10 mouse cellular contexts compared by ENCODE assay signal in genomic region chr8:110859651-110860501, GRCm38 (mm10). TPM values are rescaled to one million over a fixed set of nuclear protein-coding genes. Genes with fewer than 3 reads are reported as not detected.
DNase-seq lines count a peak whose midpoint lies in the region; ATAC-seq and TF ChIP-seq lines count a peak whose summit lies in the region.
"Had no signal": no experiment of that assay in that cellular context is flagged by ENCODE, and none has a peak within 500 bp of the region (broad histone marks: within the 10 kb centered on the region; RNA-seq: fewer than 3 reads in every experiment).

No protein-coding gene starts in this region.

- no peaks in the 10 kb centered on the region for H3K27me3 ChIP-seq in kidney, adult 2 months (replicated peaks; ENCODE audit: control insufficient read depth, insufficient read depth, low read length)
- no peaks in the 10 kb centered on the region for H3K27me3 ChIP-seq in midbrain, embryonic 15.5 days (replicated peaks)
- H3K27me3 ChIP-seq in hindbrain, embryonic 13.5 days = no peaks in the 10 kb centered on the region

- no peak overlapping the region for H3K4me2 ChIP-seq in midbrain, embryonic 15.5 days
- no peak overlapping the region for H3K4me2 ChIP-seq in hindbrain, embryonic 13.5 days

- peak; percentile 42; the same call in 1 of the 2 replicates for TF ChIP-seq CTCF in kidney, adult 2 months (conservative IDR thresholded peaks at IDR 0.05; ENCODE audit: insufficient read depth, insufficient read length, low read depth, low read length)

- peak; percentile 72 for ATAC-seq in erythroid progenitor cell, adult 5-6 weeks (replicated peaks; ENCODE audit: low FRiP score, poor library complexity, severe bottlenecking)
- no peak for ATAC-seq in midbrain, embryonic 15.5 days (replicated peaks)
- no peak for ATAC-seq in hindbrain, embryonic 13.5 days (ENCODE audit: low FRiP score)

- no peaks in the 10 kb centered on the region for H3K9me3 ChIP-seq in midbrain, embryonic 15.5 days
- H3K9me3 ChIP-seq in hindbrain, embryonic 13.5 days = no peaks in the 10 kb centered on the region

- 65% methylated on average over 7 of the region's 7 CpGs for WGBS in kidney, adult 2 months
- WGBS in midbrain, embryonic 15.5 days = 85% methylated on average over 7 of the region's 7 CpGs
- WGBS in hindbrain, embryonic 13.5 days = 85% methylated on average over 7 of the region's 7 CpGs

- no peaks in the 10 kb centered on the region for H3K4me1 ChIP-seq in kidney, adult 2 months (ENCODE audit: control insufficient read depth, insufficient read depth, low read length)
- no peaks in the 10 kb centered on the region for H3K4me1 ChIP-seq in midbrain, embryonic 15.5 days
- no peaks in the 10 kb centered on the region for H3K4me1 ChIP-seq in hindbrain, embryonic 13.5 days (replicated peaks)

- H3K9ac ChIP-seq in midbrain, embryonic 15.5 days = no peak overlapping the region
- no peak overlapping the region for H3K9ac ChIP-seq in hindbrain, embryonic 13.5 days

- TF ChIP-seq POLR2A in kidney, adult 2 months (IDR thresholded peaks at IDR 0.05; ENCODE audit: low read depth, low read length) = no peak

- DNase-seq in kidney, adult 2 months = no peak
- no peak for DNase-seq in kidney, adult 9 months
- DNase-seq in A20 (ENCODE audit: low read depth, low spot score) (peak; percentile 78), NIH3T3 (ENCODE audit: low read depth) (peak; percentile 77)
- no peak for DNase-seq in right cerebral cortex, postnatal 10 days (ENCODE audit: low spot score in 2 of 2)
- DNase-seq: lung, postnatal 14 days; right cerebral cortex, postnatal 25 days had no signal

- H3K4me3 ChIP-seq in kidney, adult 2 months (ENCODE audit: insufficient read depth, low read depth, low read length) = no peak overlapping the region
- no peak overlapping the region for H3K4me3 ChIP-seq in midbrain, embryonic 15.5 days
- H3K4me3 ChIP-seq in hindbrain, embryonic 13.5 days = no peak overlapping the region

- no peak overlapping the region for H3K27ac ChIP-seq in kidney, adult 2 months (ENCODE audit: insufficient read depth, low read depth, low read length)
- H3K27ac ChIP-seq in midbrain, embryonic 15.5 days = no peak overlapping the region
- H3K27ac ChIP-seq in hindbrain, embryonic 13.5 days = no peak overlapping the region

- peaks cover 12% of the 10 kb centered on the region for H3K36me3 ChIP-seq in kidney, adult 2 months (ENCODE audit: control insufficient read depth, insufficient read depth, low read length)
- H3K36me3 ChIP-seq in midbrain, embryonic 15.5 days (replicated peaks) = peaks cover 74% of the 10 kb centered on the region
- peaks cover 95% of the 10 kb centered on the region for H3K36me3 ChIP-seq in hindbrain, embryonic 13.5 days

RNA-seq across cellular contexts. Expression of gene Sf3b3, which starts 13.3 kb away (rescaled TPM):
- polyA plus RNA-seq in kidney, adult 2 months (2012; rRNA removed) = 22.6 and 25.9 TPM in 2 replicates
- total RNA-seq in erythroid progenitor cell, adult 5-6 weeks (2015; ENCODE audit: low replicate concordance) = 46.5 and 49.7 TPM in 2 replicates
- total RNA-seq in erythroid progenitor cell, adult 5-6 weeks (2017; ENCODE audit: low replicate concordance) = 57.1 and 60.3 TPM in 2 replicates
- 99.3 and 101 TPM in 2 replicates for polyA plus RNA-seq in midbrain, embryonic 15.5 days (2015; fragmentation: Nextera tagmentation; extraction: Ambion mirVana)
- 106 and 109 TPM in 2 replicates for polyA plus RNA-seq in hindbrain, embryonic 13.5 days (2015; fragmentation: Nextera tagmentation; extraction: Ambion mirVana)

RNA-seq across cellular contexts. Expression of gene Cog4, which starts 13.5 kb away (rescaled TPM):
- polyA plus RNA-seq in kidney, adult 2 months (2012; rRNA removed) = 40.1 and 42.9 TPM in 2 replicates
- 18.9 and 27.4 TPM in 2 replicates for total RNA-seq in erythroid progenitor cell, adult 5-6 weeks (2015; ENCODE audit: low replicate concordance)
- 21.6 and 55.7 TPM in 2 replicates for total RNA-seq in erythroid progenitor cell, adult 5-6 weeks (2017; ENCODE audit: low replicate concordance)
- 74.9 and 77.1 TPM in 2 replicates for polyA plus RNA-seq in midbrain, embryonic 15.5 days (2015; fragmentation: Nextera tagmentation; extraction: Ambion mirVana)
- polyA plus RNA-seq in hindbrain, embryonic 13.5 days (2015; fragmentation: Nextera tagmentation; extraction: Ambion mirVana) = 71.9 and 77.8 TPM in 2 replicates

RNA-seq across cellular contexts. Expression of gene Fuk, which starts 42.4 kb away (rescaled TPM):
- polyA plus RNA-seq in kidney, adult 2 months (2012; rRNA removed) = 17.9 and 21.3 TPM in 2 replicates
- 0.42 TPM in 1 of 2 replicates, not detected in the other for total RNA-seq in erythroid progenitor cell, adult 5-6 weeks (2015; ENCODE audit: low replicate concordance)
- total RNA-seq in erythroid progenitor cell, adult 5-6 weeks (2017; ENCODE audit: low replicate concordance) = 0.51 and 1.4 TPM in 2 replicates
- 7.3 and 8.0 TPM in 2 replicates for polyA plus RNA-seq in midbrain, embryonic 15.5 days (2015; fragmentation: Nextera tagmentation; extraction: Ambion mirVana)
- polyA plus RNA-seq in hindbrain, embryonic 13.5 days (2015; fragmentation: Nextera tagmentation; extraction: Ambion mirVana) = 7.5 and 8.4 TPM in 2 replicates

RNA-seq across cellular contexts. Expression of gene Il34, which starts 54.2 kb away (rescaled TPM):
- polyA plus RNA-seq in kidney, adult 2 months (2012; rRNA removed) = 21.8 and 26.3 TPM in 2 replicates
- total RNA-seq in erythroid progenitor cell, adult 5-6 weeks (2015; ENCODE audit: low replicate concordance) = 1.3 TPM in 1 of 2 replicates, not detected in the other
- total RNA-seq in erythroid progenitor cell, adult 5-6 weeks (2017; ENCODE audit: low replicate concordance) = 0.91 TPM in 1 of 2 replicates, not detected in the other
- 6.9 and 8.2 TPM in 2 replicates for polyA plus RNA-seq in midbrain, embryonic 15.5 days (2015; fragmentation: Nextera tagmentation; extraction: Ambion mirVana)
- 2.7 and 2.8 TPM in 2 replicates for polyA plus RNA-seq in hindbrain, embryonic 13.5 days (2015; fragmentation: Nextera tagmentation; extraction: Ambion mirVana)

RNA-seq across cellular contexts. Expression of gene St3gal2, which starts 59.8 kb away (rescaled TPM):
- polyA plus RNA-seq in kidney, adult 2 months (2012; rRNA removed) = 27.3 and 28.6 TPM in 2 replicates
- total RNA-seq in erythroid progenitor cell, adult 5-6 weeks (2015; ENCODE audit: low replicate concordance) = 30.6 and 40.0 TPM in 2 replicates
- total RNA-seq in erythroid progenitor cell, adult 5-6 weeks (2017; ENCODE audit: low replicate concordance) = 34.0 and 40.6 TPM in 2 replicates
- 28.0 and 29.2 TPM in 2 replicates for polyA plus RNA-seq in midbrain, embryonic 15.5 days (2015; fragmentation: Nextera tagmentation; extraction: Ambion mirVana)
- polyA plus RNA-seq in hindbrain, embryonic 13.5 days (2015; fragmentation: Nextera tagmentation; extraction: Ambion mirVana) = 21.0 and 23.0 TPM in 2 replicates

Comparison
In these comparisons a context has a peak if more than half of its experiments do, and no peak if none do; other contexts are left out.
1. DNase-seq: peak in A20 (single experiment) and NIH3T3 (single experiment); none in kidney, adult 2 months (single experiment), kidney, adult 9 months (single experiment) and right cerebral cortex, postnatal 10 days (0 of 2).